Comparison of ENCODE assay signal across 8 mouse cellular contexts in the genomic region with DNA sequence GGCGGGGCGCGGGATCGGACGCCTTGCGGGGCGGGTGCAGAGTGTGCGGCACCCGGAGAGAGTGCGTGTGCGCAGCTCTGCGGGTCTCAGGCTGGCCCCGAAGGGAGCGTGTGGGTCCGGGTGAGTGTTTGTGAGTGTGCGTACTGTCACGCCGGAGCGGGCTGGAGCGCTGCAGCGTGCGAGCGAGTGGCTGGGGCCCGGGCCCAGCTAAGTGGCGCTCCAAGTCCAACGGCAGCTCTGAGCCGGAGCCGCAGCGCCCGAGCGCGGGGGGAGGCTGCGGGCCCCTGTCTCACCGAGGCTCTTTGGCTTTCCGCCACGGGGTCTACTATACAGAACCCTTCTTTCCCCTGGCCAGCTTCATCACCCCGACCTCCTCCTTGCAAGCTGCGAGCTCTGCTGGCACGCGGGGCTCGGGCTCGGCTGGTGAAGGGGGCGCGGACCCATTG. TPM values are rescaled to one million over a fixed set of nuclear protein-coding genes. Genes with fewer than 3 reads are reported as not detected.
DNase-seq lines count a peak whose midpoint lies in the region; ATAC-seq lines count a peak whose summit lies in the region.

No protein-coding gene starts in this region.

- H3K27ac ChIP-seq in forebrain, embryonic 11.5 days (ENCODE audit: low read depth, low read length) = peak overlapping the region; percentile 6; the same call in 1 of the 2 replicates
- H3K27ac ChIP-seq in midbrain, embryonic 12.5 days (replicated peaks) = peak overlapping the region; percentile 89

- no peaks in the 10 kb centered on the region for H3K36me3 ChIP-seq in forebrain, embryonic 11.5 days (ENCODE audit: control insufficient read depth, insufficient read depth, low read length)
- no peaks in the 10 kb centered on the region for H3K36me3 ChIP-seq in midbrain, embryonic 12.5 days

- peak; percentile 60 for ATAC-seq in forebrain, embryonic 11.5 days (replicated peaks; ENCODE audit: low FRiP score)
- peak; percentile 68 for ATAC-seq in midbrain, embryonic 12.5 days (ENCODE audit: low FRiP score, low read depth)

- under 1% methylated on average over 44 of the region's 44 CpGs for WGBS in forebrain, embryonic 11.5 days
- under 1% methylated on average over 44 of the region's 44 CpGs for WGBS in midbrain, embryonic 12.5 days

- H3K27me3 ChIP-seq in forebrain, embryonic 11.5 days (ENCODE audit: control insufficient read depth, insufficient read depth, low read length) = peaks cover 22% of the 10 kb centered on the region
- H3K27me3 ChIP-seq in midbrain, embryonic 12.5 days = peaks cover 75% of the 10 kb centered on the region

- peak overlapping the region; percentile 78 for H3K4me3 ChIP-seq in forebrain, embryonic 11.5 days (ENCODE audit: low read depth, low read length)
- peak overlapping the region; percentile 77 for H3K4me3 ChIP-seq in midbrain, embryonic 12.5 days

- H3K9ac ChIP-seq in forebrain, embryonic 11.5 days (ENCODE audit: low read length) = peak overlapping the region; percentile 78
- H3K9ac ChIP-seq in midbrain, embryonic 12.5 days (replicated peaks) = peak overlapping the region; percentile 74

- DNase-seq in adrenal gland, adult 2 months = peak; percentile 70
- DNase-seq in adrenal gland, adult 8-10 months = no peak
- DNase-seq in retina, embryonic 14.5 days (ENCODE audit: low spot score) = peak; percentile 64
- DNase-seq in retina, postnatal 1 day = no peak
- peak; percentile 76 for DNase-seq in forebrain, embryonic 11.5 days (ENCODE audit: low spot score)
- peak; percentile 63 for DNase-seq in kidney, postnatal 10 days
- DNase-seq in c-Kit-positive CD71-positive TER-119-positive erythroid progenitor cells, embryonic 14.5 days (ENCODE audit: low spot score) = no peak

- no peaks in the 10 kb centered on the region for H3K9me3 ChIP-seq in forebrain, embryonic 11.5 days (ENCODE audit: control insufficient read depth, low read length)
- H3K9me3 ChIP-seq in midbrain, embryonic 12.5 days = no peaks in the 10 kb centered on the region

- peak overlapping the region; percentile 99 for H3K4me2 ChIP-seq in forebrain, embryonic 11.5 days (ENCODE audit: low read depth, low read length, severe bottlenecking)
- H3K4me2 ChIP-seq in midbrain, embryonic 12.5 days (replicated peaks) = peak overlapping the region; percentile 97

- H3K4me1 ChIP-seq in forebrain, embryonic 11.5 days (replicated peaks; ENCODE audit: control insufficient read depth, insufficient read depth, low read length) = peaks cover 13% of the 10 kb centered on the region
- H3K4me1 ChIP-seq in midbrain, embryonic 12.5 days = peaks cover 30% of the 10 kb centered on the region

RNA-seq across cellular contexts. Expression of gene Sema7a, which starts 0.5 kb away (rescaled TPM):
- total RNA-seq in adrenal gland, adult 2 months (2021) = 10 to 100 TPM in 1 of 2 experiments, 1 to 10 TPM in 1; 8.2 to 17.0 TPM
- 54.9 and 59.4 TPM in 2 replicates for polyA plus RNA-seq in adrenal gland, adult 2 months (2012; rRNA removed)
- total RNA-seq in adrenal gland, adult 8-10 months (2022) = 10 to 100 TPM in 3 of 4 experiments, 1 to 10 TPM in 1; 9.5 to 23.8 (median 17.6) TPM
- 0.52 and 1.3 TPM in 2 replicates for polyA plus RNA-seq in forebrain, embryonic 11.5 days (2014; fragmentation: Nextera tagmentation; extraction: Ambion mirVana)
- polyA plus RNA-seq in midbrain, embryonic 12.5 days (2016; fragmentation: Nextera tagmentation; extraction: Ambion mirVana) = 0.64 and 1.0 TPM in 2 replicates

RNA-seq across cellular contexts. Expression of gene Ubl7, which starts 29.6 kb away (rescaled TPM):
- 10 to 100 TPM; 73.9 to 81.5 TPM for total RNA-seq in adrenal gland, adult 2 months (2021)
- 273 and 305 TPM in 2 replicates for polyA plus RNA-seq in adrenal gland, adult 2 months (2012; rRNA removed)
- total RNA-seq in adrenal gland, adult 8-10 months (2022) = 10 to 100 TPM; 85.6 to 97.1 (median 88.7) TPM
- polyA plus RNA-seq in forebrain, embryonic 11.5 days (2014; fragmentation: Nextera tagmentation; extraction: Ambion mirVana) = 114 and 126 TPM in 2 replicates
- 135 and 144 TPM in 2 replicates for polyA plus RNA-seq in midbrain, embryonic 12.5 days (2016; fragmentation: Nextera tagmentation; extraction: Ambion mirVana)

Comparison
In these comparisons a context has a peak if more than half of its experiments do, and no peak if none do; other contexts are left out.
1. DNase-seq: peak in adrenal gland, adult 2 months (single experiment), retina, embryonic 14.5 days (single experiment), forebrain, embryonic 11.5 days (single experiment) and kidney, postnatal 10 days (single experiment); none in adrenal gland, adult 8-10 months (single experiment), retina, postnatal 1 day (single experiment) and c-Kit-positive CD71-positive TER-119-positive erythroid progenitor cells, embryonic 14.5 days (single experiment).
2. RNA of gene Sema7a, which starts 0.5 kb away (polyA plus RNA-seq): 54.9 to 59.4 TPM in adrenal gland, adult 2 months; 0.52 to 1.3 TPM in forebrain, embryonic 11.5 days and 0.64 to 1.0 TPM in midbrain, embryonic 12.5 days; every median in the first group is over 10 times any median in the second.